Mouse (Mus musculus) 416B (cell line): ENCODE results near the gene Gphn.

Experiments used
- DNase-seq: peaks from one replicate; pipeline ENCODE4 v3.0.0; 2011; ENCODE audit warnings: low read depth

Gene Gphn

DNA sequence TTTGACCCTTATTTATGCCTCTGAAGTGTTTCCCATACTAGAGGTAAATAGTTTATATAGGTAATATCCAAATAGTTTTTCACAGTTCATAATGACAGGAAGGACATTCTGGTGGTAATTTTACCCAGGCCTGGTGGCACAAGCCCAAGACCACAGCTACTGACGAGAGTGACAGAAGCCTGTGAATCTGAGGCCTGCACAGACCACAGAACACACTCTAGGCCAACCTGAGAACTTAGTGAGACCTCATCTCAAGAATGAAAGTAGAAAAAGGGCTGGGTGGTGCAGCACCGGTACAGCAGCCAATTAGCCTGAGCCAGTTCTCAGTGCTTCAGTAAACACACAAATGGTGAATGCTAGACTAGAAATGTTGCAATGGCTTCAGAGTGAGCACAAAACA is 491.6 kb downstream of the Gphn start:
- DNase-seq = peak; percentile 63

DNA sequence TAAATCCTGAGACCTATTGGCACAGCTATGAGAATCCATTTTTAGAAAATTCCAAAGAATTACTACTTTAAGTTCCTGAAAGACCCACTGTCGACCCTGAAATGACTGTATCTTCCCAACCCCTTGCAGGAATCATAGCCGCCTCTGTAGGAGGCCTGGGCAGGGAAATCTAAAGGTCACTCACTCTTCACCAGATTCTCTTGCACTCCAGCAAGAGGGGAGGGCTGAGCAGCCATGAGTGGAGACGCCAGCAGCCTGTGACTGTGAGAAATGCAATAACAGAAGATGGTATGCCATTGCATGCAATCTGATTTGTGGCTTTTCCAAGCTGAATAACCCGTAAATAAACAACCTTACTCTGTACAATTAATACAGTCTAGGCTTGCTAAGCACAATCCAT is 501.5 kb downstream of the Gphn start:
- no peak for DNase-seq
